Mouse (Mus musculus) cerebellum, adult 11-12 months (tissue): ENCODE data around the gene Stambp.

Source experiments
- DNase-seq: peaks from one replicate; pipeline ENCODE4 v3.0.0; 2022

Stambp gene

DNA sequence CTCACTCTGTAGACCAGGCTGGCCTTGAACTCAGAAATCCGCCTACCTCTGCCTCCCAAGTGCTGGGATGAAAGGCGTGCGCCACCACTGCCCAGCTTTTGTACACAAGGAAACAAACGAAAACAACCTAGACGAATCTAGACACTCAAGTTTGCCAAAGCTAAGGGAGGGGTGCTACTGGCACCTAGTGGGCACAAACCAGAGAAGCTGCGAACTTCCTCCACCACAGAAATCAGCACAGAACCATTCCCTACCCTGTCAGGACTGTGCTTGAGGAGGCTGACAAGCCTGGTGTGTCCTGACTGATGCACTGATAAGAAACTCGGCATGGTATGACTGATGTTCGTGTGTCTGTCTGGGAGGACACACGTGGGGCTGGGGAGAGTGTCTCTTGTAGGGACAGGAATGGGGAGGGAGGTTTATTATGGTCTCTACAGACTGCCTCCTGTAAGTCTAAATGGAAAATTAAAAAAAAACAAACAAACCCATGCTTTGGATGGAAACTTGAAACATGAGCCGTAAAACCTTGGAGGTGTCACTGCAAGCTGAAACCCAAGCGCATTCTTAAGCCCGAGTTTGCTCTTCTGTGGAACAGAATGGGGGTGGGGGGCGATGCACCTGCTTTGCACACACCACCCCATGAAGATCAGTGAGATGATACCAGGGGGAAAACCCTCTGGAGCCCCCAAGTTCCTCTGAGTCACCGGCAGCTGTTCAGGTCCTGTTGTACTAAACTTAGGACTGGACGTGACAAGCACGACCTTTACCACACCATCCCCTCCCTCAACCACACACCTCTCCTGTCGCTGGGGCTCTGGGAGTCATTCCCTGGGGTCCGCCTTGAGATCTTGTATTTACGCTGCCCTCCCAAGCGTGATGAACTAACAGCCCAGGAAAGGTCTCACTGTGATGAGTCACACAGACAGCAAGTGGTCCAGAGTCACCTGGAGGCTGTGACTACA, 3.3 kb downstream of the Stambp start:
- peak; percentile 31 for DNase-seq

DNA sequence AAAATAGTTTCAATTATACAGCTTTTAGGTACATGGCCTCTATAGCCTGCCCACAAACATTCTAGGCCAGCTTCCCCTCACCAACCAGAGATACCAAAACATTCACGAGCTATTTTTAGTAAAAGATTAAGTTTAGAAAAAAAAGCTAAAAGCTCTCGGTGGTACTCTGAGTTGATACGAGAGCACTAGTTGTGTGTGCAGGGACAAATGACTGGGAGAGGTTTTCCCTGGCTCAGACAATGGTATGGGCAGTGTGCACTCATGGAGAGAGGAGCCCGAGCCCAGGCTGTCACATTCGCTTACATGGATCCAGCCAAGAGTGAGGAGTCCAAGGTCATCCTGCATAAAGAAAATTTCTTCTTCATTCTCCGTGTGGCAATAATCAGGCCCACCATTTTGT, 16.6 kb downstream of the Stambp start:
- no peak for DNase-seq

DNA sequence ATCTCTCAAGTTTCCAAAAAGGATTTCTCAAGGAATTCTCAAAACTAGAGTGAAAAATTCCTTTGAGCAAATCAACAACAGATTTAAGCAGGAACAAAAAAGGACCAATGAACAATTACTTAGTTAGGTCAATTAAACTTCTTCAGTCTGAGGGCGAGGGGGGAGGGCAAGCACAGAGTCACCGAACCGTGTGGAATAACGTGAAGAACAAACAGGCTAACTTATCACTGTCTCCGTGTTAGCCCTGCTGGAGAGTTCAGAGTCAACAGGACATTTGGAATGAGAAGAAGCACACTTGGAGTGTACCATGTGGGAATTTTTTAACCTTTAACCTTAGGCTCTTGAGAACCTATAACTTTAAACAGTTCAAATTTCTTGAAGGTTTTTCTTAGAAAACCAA, 24.2 kb downstream of the Stambp start:
- no peak for DNase-seq

DNA sequence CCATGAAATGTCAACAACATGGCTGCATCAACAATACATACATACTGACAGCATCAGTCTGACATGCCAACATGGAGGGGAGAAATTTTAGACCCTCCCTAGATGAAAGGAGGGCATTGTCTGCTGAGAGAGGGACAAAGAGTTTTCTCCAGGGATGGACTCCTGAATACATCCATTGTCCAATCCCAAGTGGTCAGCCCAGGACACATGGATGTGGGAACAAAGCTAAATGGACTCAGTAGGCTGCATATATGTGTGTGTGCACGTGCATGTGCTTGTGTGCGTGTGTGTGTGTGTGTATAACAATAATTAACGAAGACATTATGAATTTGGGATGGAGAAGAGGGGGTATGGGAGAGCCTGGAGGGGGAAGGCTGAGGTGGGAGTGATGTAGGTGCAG, 26.8 kb downstream of the Stambp start:
- DNase-seq: no peak

DNA sequence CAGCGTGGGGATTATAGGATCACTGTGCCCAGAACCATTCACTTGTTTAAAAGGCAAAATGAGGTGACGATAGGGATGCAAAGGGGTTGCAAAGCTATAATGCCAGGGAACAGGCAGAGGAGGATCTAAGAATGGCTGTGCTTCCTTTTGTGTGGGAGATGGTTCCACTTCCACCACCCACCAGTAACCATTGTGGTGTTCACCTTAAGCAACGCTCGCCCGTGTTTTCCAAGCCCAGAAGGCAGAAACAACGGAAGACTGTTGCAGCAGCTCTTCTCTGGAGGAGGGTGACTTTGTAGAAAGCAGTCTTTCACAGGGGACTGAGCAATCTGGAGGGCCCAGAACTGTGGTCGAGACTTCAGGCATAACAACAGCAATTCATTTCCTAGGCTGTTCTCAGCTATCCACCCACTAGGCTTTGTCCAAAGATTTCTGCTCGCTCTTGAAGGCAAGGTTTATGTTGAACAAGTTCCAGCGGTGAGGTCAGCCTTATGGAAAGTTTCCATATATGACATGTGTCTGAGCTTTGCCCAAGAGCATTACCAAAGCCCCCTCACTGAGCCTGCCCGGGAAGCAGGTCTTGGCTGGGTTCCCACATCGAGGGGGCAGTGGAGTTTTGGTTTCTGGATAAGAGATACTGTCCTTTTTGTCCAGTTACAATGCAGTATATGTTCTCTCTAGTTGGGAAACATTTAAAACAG, 30.6 kb downstream of the Stambp start:
- peak; percentile 54 for DNase-seq

DNA sequence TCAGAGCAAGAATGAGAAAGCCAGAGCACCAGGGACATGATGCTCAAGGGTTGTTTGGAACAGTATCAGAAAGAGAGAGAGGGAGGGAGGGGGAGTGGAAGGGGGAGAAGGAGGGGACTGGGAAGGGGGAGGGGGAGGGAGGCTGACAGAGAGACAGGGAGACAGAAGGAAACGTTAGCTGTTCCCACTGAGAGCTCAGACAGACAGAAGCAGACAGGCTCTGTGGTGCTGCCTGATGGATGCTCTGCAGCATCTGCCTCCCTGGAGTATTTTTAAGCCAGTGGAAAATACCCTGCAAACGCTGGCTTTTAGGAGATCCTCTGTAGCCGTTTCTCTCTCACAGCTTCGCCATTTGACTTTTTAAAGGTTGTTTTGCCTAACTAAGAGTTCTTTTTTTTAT, 32.5 kb downstream of the Stambp start:
- DNase-seq: no peak

DNA sequence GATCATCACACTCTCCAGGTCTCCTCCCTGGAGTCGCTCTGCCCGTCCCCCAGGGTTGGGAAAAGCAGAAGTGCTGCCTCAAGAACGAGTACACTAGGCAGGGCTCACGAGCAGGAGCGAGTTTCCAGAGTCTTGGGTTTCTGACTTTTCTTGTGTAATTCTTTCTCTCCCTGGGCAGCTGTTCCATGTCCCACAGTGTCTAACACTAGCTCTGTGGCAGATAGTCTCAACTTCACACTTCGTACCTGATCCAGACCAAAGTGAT, 35.8 kb downstream of the Stambp start:
- no peak for DNase-seq

DNA sequence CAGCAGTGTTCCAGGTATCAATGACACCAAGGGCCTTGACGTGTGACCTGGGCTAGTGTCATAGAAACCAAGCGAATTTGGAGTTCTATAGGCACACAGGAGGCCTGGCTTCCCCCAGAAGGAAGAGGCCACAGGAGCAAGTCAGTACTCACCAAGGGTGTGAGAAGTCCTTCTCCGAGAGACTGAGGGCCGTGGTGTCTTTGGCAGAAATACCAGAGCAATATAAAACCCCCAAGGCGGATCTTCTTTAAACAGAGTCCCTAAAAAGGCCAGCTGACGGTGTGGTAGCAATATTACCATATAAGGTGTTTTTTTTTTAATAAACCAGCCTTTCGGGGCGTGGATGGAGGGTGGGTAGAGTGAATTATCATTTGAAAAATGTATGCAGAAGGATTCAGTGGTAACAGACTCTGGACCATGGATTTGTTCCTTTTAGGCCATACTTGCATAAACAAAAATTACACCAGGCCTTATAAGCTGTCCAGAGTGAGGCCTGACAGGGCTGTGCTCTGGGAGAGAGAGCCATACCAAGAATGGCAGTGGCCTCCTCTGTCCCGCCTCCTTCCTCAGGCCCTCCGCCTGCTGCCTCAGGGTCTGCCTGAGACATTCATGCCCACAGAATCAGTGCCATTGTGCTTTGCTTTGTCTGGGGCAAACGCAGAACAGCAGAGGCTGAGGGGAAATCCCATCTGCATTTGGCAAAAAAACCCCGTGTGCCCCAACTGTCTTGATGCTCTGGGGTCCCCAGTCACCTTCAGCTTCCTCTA, 36.3 kb downstream of the Stambp start, which contains the start of gene Actg2:
Gene Actg2 (minus strand): TSS at position 238 of the 767 bp plus-strand sequence.
- DNase-seq: no peak

DNA sequence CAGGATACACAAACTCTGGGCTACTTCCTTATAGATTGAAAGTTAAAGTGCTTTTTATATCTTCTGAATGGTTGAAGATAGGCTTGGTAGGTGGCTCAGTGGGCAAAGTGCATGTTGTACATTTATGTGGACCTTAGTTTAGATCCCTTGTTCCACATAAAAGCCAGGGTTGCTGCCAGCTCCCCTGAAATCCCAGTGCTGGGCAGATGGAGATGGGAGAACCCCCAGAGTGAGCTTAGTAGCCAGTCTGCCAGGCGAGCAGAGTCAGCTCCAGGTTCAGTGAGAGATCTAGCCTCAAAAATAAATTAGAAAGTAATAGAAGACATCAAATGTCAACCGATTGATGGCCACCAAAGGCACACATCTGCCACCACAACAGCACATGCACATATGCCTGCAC, 39.9 kb downstream of the Stambp start:
- peak; percentile 85 for DNase-seq

DNA sequence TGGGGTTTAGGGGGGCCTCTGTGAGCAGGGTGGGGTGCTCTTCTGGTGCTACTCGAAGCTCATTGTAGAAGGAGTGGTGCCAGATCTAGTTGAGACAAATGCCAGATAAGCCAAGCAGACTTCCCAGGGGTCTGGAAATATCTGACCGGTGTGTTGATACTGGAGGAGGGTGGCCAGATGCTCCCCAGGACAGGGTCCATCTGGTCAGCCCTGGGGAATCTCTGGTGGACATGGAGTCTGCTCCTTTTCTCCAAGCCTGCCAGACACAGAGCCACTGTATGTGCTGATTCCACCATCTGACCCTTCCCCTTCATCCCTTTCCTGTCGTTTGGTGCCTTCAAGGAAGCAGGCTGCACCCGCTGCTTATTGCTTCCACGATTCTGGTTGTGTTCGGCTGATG, 49.3 kb downstream of the Stambp start:
- peak; percentile 68 for DNase-seq

DNA sequence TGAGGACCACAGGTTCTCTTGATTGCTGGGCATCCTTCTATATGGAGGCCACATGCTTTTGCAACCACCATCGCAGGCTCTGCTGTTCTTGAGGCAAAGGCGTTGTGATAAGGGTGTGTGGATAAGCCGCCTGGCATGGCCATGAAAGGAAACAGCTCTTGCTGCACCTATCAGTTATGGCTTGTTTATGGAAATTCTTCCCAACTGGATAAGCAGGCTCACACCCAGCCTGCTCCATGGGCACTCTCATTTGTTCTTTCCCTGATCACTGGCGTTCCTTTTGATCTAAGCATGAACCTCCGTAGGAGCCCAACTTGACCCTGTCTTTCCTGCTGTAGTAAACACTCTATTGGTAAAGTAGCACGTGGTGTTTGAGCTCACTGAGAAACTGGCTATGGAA, 50.7 kb downstream of the Stambp start:
- DNase-seq: no peak

DNA sequence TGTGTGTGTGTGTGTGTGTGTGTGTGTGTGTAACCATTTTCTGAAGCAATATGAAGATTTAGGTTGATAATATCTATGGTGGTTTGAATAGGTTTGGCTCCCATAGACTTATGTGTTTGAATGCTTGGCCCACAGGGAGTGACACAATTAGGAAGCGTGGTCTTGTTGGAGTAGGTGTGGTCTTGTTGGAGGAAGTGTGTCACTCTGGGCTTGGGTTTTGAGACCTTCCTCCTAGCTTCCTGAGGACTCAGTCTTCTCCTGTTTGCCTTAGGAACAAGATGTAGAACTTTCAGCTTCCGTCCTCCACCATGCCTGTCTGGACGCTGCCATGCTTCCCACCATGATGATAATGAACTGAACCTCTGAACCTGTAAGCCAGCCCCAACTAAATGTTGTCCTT, 53.9 kb downstream of the Stambp start:
- no peak for DNase-seq

DNA sequence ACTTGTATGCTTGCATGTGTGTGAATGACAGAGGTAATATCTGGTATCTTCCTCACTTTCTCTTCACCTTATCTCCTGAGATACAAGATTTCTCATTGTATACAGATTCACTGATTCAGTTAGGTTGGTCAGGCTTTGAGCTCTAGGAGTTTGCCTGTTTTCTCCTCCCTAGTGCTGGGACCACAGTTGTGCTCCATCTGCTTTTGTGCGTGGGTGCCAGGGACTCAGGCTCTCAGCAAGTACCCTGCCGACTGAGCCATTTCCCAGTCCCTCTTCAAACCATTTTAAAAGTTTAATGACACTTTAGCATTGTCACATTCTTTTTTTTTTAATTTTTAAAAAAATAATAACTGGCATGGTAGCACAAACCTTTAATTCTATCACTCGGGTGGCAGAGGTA, 57.4 kb downstream of the Stambp start:
- DNase-seq: no peak

DNA sequence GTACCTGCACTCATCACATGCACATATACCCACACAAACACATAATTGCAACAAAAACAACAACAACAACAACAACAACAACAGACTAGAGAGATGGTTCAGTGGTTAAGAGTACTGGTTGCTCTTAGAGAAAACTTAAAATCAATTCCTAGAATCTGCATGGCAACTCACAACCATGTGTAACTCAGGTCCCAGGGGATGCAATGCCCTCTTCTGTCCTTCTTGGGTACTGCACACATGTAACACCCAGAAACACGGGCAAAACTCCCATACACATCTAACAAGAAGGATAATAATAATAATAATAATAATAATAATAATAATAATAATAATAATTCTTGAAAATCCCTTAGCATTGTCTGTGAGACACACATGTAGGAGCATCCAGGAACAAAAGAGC, 60.0 kb downstream of the Stambp start:
- DNase-seq: no peak

DNA sequence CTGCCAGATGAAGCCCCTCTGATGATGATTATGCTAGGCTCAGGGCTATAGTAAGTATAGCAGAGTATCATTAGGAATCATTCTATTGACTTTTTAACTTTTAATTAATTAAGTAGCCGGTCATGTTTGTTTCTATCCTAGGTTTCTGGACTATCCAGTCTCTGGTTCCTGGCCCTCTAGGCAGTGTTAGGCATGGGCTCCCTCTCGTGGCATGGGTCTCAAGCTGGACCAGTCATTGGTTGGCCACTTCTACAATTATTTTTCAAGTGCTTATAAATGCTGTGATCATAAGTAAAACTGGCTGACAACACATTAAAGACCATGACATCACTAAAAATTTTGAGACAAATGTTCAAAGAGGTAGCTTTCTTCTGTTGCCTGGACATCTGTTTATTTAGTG, 62.3 kb downstream of the Stambp start:
- no peak for DNase-seq

DNA sequence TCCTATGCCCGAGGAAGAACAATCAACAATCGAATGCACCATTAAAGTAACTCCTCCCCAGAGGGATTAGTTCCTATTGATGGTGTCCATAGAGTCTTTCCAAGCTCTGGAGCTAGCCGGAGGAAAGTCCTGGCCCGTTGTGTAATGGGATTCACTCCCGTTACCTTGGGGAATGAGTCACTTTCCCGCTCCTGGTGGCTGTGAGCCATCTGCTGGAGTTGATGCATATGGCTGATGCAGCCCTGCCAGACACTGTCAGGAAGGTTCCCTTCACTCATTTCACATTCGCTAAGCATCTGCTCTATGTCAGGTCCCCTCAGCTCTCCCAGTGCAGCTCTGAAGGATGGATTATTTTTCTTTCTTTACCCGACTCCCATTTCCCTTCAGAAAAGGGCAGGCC, 63.1 kb downstream of the Stambp start:
- DNase-seq: peak; percentile 80

DNA sequence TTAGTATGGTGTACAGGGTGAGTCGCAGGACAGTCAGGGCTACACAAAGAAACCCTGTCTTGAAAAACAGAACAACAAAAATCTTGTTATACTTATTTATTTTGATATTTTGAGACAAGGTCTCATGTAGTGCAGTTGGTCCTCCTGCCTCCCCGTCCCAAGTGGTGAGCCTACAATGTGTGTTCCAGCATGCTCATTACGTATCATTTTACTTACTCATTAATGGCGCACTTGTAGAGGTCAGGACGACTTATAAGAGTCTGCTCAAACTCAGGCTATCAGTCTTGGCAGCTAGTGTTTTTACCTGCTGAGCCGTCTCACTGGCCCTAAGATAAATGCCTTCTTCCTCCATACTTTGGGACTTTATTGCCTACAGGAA, 65.4 kb downstream of the Stambp start:
- DNase-seq: no peak

DNA sequence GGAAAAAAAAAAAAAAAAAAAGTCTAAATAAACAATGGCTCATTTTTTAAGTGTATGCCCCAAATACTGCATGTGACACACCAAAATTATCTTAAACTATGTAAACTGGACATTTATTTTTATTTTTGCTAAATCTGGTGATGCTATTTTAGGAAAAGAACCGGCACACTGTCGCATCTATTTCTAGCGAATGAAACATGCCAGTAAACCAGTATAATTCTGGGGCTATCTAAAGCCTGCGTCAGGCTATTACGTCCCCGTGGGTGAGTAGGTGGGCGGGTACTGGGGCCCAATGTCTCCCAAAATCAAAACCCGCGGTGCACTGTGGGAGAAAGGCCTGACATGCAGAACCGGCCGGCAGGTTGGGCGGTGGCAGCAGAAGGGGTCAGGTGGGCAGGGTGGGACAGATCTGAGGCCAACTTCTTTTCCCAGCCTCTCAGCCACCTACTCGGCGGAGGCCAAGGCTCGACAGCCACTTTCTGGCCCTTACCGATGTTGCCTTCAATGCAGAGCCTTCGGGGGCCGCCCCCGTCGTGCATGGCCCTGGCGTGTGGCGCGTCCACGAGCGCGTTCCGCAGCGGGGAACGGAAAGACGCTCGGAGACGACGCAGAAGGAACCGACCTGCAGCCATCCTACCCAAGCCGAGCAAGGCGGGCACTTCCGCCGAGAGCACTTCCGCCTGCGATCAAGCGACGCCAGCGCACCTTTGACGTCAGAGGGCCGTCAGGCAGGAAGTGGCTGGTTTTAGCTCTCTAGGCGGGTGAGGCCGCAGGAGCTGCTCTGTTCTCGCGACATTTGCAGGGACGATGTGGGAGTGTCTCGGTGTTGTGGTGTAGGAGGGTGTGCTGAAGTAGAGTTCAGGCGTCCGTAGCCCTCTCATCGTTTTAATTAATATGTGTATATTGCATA, 66.0 kb downstream of the Stambp start, which contains the start of gene Dguok:
Gene Dguok (minus strand): TSS at position 712 of the 910 bp plus-strand sequence.
- DNase-seq: peak; percentile 99

DNA sequence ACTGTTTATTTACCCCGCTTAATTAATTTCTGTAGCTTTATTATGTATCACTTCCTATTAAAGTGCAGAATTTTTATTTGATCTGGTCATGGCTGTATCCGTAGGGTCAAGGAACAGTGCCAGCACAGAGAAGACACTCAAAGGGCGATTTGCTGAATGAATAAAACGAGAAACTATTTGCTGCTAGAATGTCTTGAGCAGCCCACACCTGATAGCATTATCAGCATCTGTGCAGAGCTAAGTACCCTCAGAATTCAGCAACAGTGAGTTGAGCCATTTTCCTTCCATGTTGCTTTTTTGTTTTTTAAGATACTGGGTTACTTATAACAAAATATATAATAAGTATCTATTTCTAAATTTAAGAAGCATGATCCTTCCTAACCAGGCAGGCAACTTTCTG, 67.0 kb downstream of the Stambp start:
- DNase-seq: no peak

DNA sequence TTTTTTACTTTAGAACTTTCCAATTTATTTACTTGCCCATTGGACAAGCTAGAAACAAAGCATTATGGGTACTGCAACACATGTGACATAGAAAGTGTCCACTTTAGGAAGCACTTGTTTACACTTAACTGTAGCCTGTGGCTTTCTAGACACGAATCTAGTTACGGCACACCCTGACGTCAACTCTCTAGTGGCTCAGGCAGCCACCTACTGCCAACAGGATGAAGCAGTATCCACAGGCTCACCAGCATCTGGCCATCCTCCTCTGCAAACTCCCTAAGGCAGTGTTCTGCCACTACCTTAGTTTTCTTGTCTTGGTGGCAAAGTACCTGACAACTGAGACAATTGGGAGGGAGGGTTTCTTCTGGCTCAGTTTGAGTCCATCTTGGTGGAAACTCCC, 69.2 kb downstream of the Stambp start:
- no peak for DNase-seq

DNA sequence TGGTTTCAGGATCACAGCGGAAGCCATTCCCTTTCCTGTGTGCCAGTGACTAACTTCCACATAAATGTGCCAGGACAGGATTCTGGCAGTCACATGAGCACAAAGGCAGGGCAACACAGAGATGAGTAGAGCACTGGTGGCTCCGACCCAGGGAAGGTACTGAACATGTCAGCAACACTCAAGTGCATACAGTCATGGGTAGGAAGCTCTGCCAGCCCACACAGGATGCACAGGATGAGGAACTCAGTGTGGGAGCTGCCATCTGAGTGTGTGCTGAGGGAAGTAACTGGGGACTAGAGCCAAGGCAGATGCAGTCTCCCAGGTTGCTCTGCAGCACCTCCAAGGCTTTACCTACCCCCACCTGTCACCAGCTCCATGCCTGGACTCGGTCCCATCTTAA, 69.9 kb downstream of the Stambp start:
- DNase-seq: peak; percentile 56

DNA sequence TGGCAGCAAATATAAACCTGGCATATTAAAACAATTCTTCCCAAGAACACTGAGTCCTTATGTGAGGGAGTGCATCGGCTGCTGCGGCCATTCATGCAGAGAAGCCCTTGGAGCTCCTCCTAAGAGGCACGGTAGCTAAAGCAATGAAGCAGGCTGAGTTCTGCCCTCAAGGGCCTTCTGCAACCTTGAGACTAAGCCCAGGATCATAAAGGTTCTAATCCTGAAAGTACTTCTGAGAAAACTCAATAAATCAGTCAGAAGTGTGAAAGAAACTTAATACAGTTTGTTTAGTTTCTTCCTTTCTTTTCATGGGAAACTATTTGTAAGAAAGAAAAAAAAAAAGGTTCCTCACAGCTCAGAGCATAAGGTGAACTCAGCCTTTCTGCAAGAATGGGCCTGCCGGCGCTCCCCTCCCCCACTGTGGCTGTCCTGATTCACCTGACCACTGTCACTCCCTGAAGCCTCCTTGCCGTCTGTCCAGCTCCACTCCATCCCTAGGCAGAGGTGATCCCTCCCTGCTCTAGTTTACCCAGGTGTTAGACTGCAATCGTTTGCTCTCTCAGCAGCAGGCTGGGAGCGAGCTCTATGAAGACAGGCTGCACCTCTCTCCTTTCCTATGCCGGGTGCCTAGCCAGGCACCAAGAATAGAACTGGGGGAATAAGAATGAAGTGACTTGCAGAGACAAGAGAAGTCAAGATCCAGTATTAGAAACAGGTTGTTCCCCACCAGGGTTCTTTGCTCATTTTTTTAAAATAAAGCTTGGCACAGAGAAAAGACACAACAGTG, 70.8 kb downstream of the Stambp start:
- DNase-seq: no peak
